Mouse (Mus musculus): Measurements from ENCODE around the gene Tubb4b.

DNA sequence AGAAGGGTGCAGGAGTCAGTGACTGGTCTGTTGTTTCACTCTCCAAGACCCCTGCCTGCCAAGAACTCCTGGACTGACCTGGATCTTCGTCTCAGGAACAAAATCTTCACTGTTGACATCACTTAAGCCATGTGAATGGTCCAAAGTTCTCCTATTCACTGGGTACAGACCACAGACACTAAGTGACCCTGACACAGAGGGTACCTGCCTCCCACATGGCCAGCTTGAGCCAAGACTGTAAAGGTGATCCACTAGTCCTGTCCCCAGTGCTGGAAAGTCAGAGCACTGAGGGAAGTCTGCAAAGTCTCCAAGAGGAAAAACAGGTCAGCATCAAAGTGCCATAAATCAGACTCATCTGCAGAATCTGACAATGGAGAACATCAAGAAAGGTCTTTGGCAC, 16.9 kb downstream of the Tubb4b start:
- TF ChIP-seq MYC (IDR thresholded peaks at IDR 0.05; ENCODE audit: low read depth, low read length) = no peak
- no peak for TF ChIP-seq CTCF (IDR thresholded peaks at IDR 0.05 in 2 of 3, conservative IDR thresholded peaks at IDR 0.05 in 1 of 3; ENCODE audit: control insufficient read depth in 1 of 3, insufficient read depth in 1 of 3, low read depth in 2 of 3, low read length in 3 of 3, poor library complexity in 1 of 3, severe bottlenecking in 1 of 3)
- no peak for TF ChIP-seq HCFC1 (IDR thresholded peaks at IDR 0.05; ENCODE audit: low read depth, low read length)
- no peak for TF ChIP-seq JUND (IDR thresholded peaks at IDR 0.05; ENCODE audit: low read depth, low read length)
- TF ChIP-seq TCF12 (IDR thresholded peaks at IDR 0.05; ENCODE audit: low read depth, low read length) = no peak
- TF ChIP-seq MEF2A (IDR thresholded peaks at IDR 0.05; ENCODE audit: extremely low read depth, insufficient replicate concordance, low read depth, low read length, poor library complexity, severe bottlenecking) = no peak
- no peak for TF ChIP-seq POLR2A (IDR thresholded peaks at IDR 0.05; ENCODE audit: control insufficient read depth in 1 of 2, insufficient read depth in 1 of 2, low read depth in 1 of 2, low read length in 2 of 2, poor library complexity in 1 of 2)
- TF ChIP-seq TAL1 (IDR thresholded peaks at IDR 0.05; ENCODE audit: low read length) = no peak
- no peak for TF ChIP-seq MXI1 (IDR thresholded peaks at IDR 0.05; ENCODE audit: low read depth, low read length)
